Mouse (Mus musculus) liver, embryonic 15.5 days (tissue): ENCODE measurements at regions not wholly inside any gene's neighbourhood (a gene's known extent, or its start where the extent isn't known, plus 50 kb on each side); places are given as distances from the start of the nearest gene placed in this dataset.

Experiments used
- ATAC-seq: fragments of 200-750 bp; cut with Nextera tagmentation; 2 replicates; pipeline ENCODE4 v1.8.0; 2017; ENCODE audit warnings: moderate number of reproducible peaks, mild to moderate bottlenecking, moderate library complexity; ENCODE audit not compliant: insufficient read depth
- H3K27ac ChIP-seq: fragments of 300-500 bp; sonication (generic); replicated peaks from 2 replicates; pipeline ENCODE4 v1.5.1; 2015; ENCODE audit warnings: mild to moderate bottlenecking, inconsistent platforms
- H3K27me3 ChIP-seq: fragments of 300-500 bp; sonication (generic); 2 replicates; pipeline ENCODE4 v1.6.1; 2015; ENCODE audit warnings: mild to moderate bottlenecking, inconsistent platforms
- H3K36me3 ChIP-seq: fragments of 300-500 bp; sonication (generic); replicated peaks from 2 replicates; pipeline ENCODE4 v1.6.1; 2015; ENCODE audit warnings: moderate library complexity, mild to moderate bottlenecking, inconsistent platforms
- H3K4me1 ChIP-seq: fragments of 300-500 bp; sonication (generic); replicated peaks from 2 replicates; pipeline ENCODE4 v1.6.1; 2015; ENCODE audit warnings: inconsistent platforms
- H3K4me2 ChIP-seq: fragments of 300-500 bp; sonication (generic); 2 replicates; pipeline ENCODE4 v1.6.1; 2015; ENCODE audit warnings: moderate library complexity, mild to moderate bottlenecking, inconsistent platforms
- H3K4me3 ChIP-seq: fragments of 300-500 bp; sonication (generic); replicated peaks from 2 replicates; pipeline ENCODE4 v1.5.1; 2015; ENCODE audit warnings: mild to moderate bottlenecking, inconsistent platforms
- H3K9ac ChIP-seq: fragments of 300-500 bp; sonication (generic); 2 replicates; pipeline ENCODE4 v1.6.1; 2015; ENCODE audit warnings: moderate library complexity, mild to moderate bottlenecking, inconsistent platforms
- H3K9me3 ChIP-seq: fragments of 300-500 bp; sonication (generic); replicated peaks from 2 replicates; pipeline ENCODE4 v1.6.1; 2016; ENCODE audit warnings: inconsistent platforms
- WGBS: fragments of 180-500 bp; shearing (Covaris S2); methylation state at CpG from one replicate; pipeline ENCODE4 v1.1.7; 2015; ENCODE audit warnings: mixed read lengths; ENCODE audit not compliant: insufficient replicate concordance; 5-methylcytosine and 5-hydroxymethylcytosine counted together

- Histone ChIP-seq H3K27ac (no peak overlapping the region), H3K4me3 (no peak overlapping the region), H3K4me2 (no peak overlapping the region), H3K9me3 (no peaks in the 10 kb centered on the region), H3K36me3 (no peaks in the 10 kb centered on the region), H3K9ac (no peak overlapping the region), H3K27me3 (no peaks in the 10 kb centered on the region), H3K4me1 (peaks cover 14% of the 10 kb centered on the region)
- WGBS: 53% methylated on average over 3 of the region's 3 CpGs
- ATAC-seq: no peak
Measured at GRCm38 (mm10) chr10:17332986-17333385, 390.0 kb upstream of the Cited2 start.

GRCm38 (mm10) chr10:17333676-17334075, 389.3 kb upstream of the Cited2 start:
- no peaks in the 10 kb centered on the region for H3K27me3 ChIP-seq
- H3K9ac ChIP-seq: no peak overlapping the region
- no peak for ATAC-seq
- H3K27ac ChIP-seq: no peak overlapping the region
- 39% methylated on average over 6 of the region's 6 CpGs for WGBS
- H3K4me1 ChIP-seq: peaks cover 14% of the 10 kb centered on the region
- H3K4me3 ChIP-seq: no peak overlapping the region
- no peaks in the 10 kb centered on the region for H3K36me3 ChIP-seq
- H3K4me2 ChIP-seq: no peak overlapping the region
- H3K9me3 ChIP-seq: no peaks in the 10 kb centered on the region

GRCm38 (mm10) chr10:17337217-17337616, 385.8 kb upstream of the Cited2 start:
- H3K9me3 ChIP-seq: no peaks in the 10 kb centered on the region
- no peaks in the 10 kb centered on the region for H3K36me3 ChIP-seq
- no peak overlapping the region for H3K27ac ChIP-seq
- no peak overlapping the region for H3K9ac ChIP-seq
- H3K4me2 ChIP-seq: no peak overlapping the region
- H3K4me3 ChIP-seq: no peak overlapping the region
- no peaks in the 10 kb centered on the region for H3K27me3 ChIP-seq
- WGBS: 55% methylated on average over 2 of the region's 2 CpGs
- no peak for ATAC-seq
- peaks cover 8% of the 10 kb centered on the region for H3K4me1 ChIP-seq

- Histone ChIP-seq H3K4me2 (no peak overlapping the region), H3K9me3 (no peaks in the 10 kb centered on the region), H3K4me3 (no peak overlapping the region), H3K36me3 (no peaks in the 10 kb centered on the region), H3K27ac (no peak overlapping the region), H3K4me1 (no peaks in the 10 kb centered on the region), H3K9ac (no peak overlapping the region), H3K27me3 (no peaks in the 10 kb centered on the region)
- 69% methylated on average over 1 of the region's 1 CpGs for WGBS
- ATAC-seq: no peak
Measured at GRCm38 (mm10) chr10:17343829-17344228, 379.2 kb upstream of the Cited2 start.

- WGBS: 81% methylated on average over 14 of the region's 14 CpGs
Measured at GRCm38 (mm10) chr10:17352202-17352994, 370.6 kb upstream of the Cited2 start.

GRCm38 (mm10) chr10:17355476-17355875, 367.5 kb upstream of the Cited2 start:
- no peaks in the 10 kb centered on the region for H3K4me1 ChIP-seq
- H3K36me3 ChIP-seq: no peaks in the 10 kb centered on the region
- no peak overlapping the region for H3K27ac ChIP-seq
- ATAC-seq: no peak
- no peaks in the 10 kb centered on the region for H3K9me3 ChIP-seq
- no peak overlapping the region for H3K9ac ChIP-seq
- H3K4me2 ChIP-seq: no peak overlapping the region
- no peak overlapping the region for H3K4me3 ChIP-seq
- H3K27me3 ChIP-seq: no peaks in the 10 kb centered on the region
- 56% methylated on average over 4 of the region's 4 CpGs for WGBS

More at GRCm38 (mm10) chr10:17352202-17352994, 370.6 kb upstream of the Cited2 start:
- H3K4me3 ChIP-seq: no peak overlapping the region
- no peak overlapping the region for H3K4me2 ChIP-seq
- H3K9me3 ChIP-seq: no peaks in the 10 kb centered on the region
- H3K27ac ChIP-seq: no peak overlapping the region
- no peaks in the 10 kb centered on the region for H3K4me1 ChIP-seq
- ATAC-seq: no peak
- H3K9ac ChIP-seq: no peak overlapping the region
- no peaks in the 10 kb centered on the region for H3K36me3 ChIP-seq
- no peaks in the 10 kb centered on the region for H3K27me3 ChIP-seq

- Histone ChIP-seq H3K9me3 (no peaks in the 10 kb centered on the region), H3K27ac (no peak overlapping the region), H3K9ac (no peak overlapping the region), H3K36me3 (no peaks in the 10 kb centered on the region), H3K27me3 (no peaks in the 10 kb centered on the region), H3K4me2 (no peak overlapping the region), H3K4me3 (no peak overlapping the region), H3K4me1 (no peaks in the 10 kb centered on the region)
- WGBS: 41% methylated on average over 3 of the region's 3 CpGs
- no peak for ATAC-seq
Measured at GRCm38 (mm10) chr10:17356041-17356440, 367.0 kb upstream of the Cited2 start.

GRCm38 (mm10) chr10:17362643-17363042, 360.4 kb upstream of the Cited2 start:
- H3K27me3 ChIP-seq: no peaks in the 10 kb centered on the region
- H3K9me3 ChIP-seq: no peaks in the 10 kb centered on the region
- no peaks in the 10 kb centered on the region for H3K36me3 ChIP-seq
- H3K9ac ChIP-seq: no peak overlapping the region
- H3K27ac ChIP-seq: no peak overlapping the region
- 52% methylated on average over 3 of the region's 3 CpGs for WGBS
- ATAC-seq: no peak
- no peak overlapping the region for H3K4me3 ChIP-seq
- H3K4me1 ChIP-seq: no peaks in the 10 kb centered on the region
- H3K4me2 ChIP-seq: no peak overlapping the region

- Histone ChIP-seq H3K4me3 (no peak overlapping the region), H3K9ac (no peak overlapping the region), H3K4me2 (no peak overlapping the region), H3K9me3 (no peaks in the 10 kb centered on the region), H3K27me3 (no peaks in the 10 kb centered on the region), H3K4me1 (no peaks in the 10 kb centered on the region), H3K27ac (no peak overlapping the region), H3K36me3 (no peaks in the 10 kb centered on the region)
- ATAC-seq: no peak
- WGBS: 22% methylated on average over 3 of the region's 3 CpGs
Measured at GRCm38 (mm10) chr10:17366042-17366740, 356.8 kb upstream of the Cited2 start.

GRCm38 (mm10) chr10:17367026-17367425, 356.0 kb upstream of the Cited2 start:
- H3K27me3 ChIP-seq: no peaks in the 10 kb centered on the region
- WGBS: 40% methylated on average over 5 of the region's 5 CpGs
- no peak overlapping the region for H3K4me3 ChIP-seq
- no peak overlapping the region for H3K9ac ChIP-seq
- H3K4me1 ChIP-seq: no peaks in the 10 kb centered on the region
- no peaks in the 10 kb centered on the region for H3K36me3 ChIP-seq
- H3K27ac ChIP-seq: no peak overlapping the region
- no peaks in the 10 kb centered on the region for H3K9me3 ChIP-seq
- H3K4me2 ChIP-seq: no peak overlapping the region
- ATAC-seq: no peak

- Histone ChIP-seq H3K4me1 (no peaks in the 10 kb centered on the region), H3K36me3 (no peaks in the 10 kb centered on the region), H3K4me2 (no peak overlapping the region), H3K9me3 (no peaks in the 10 kb centered on the region), H3K9ac (no peak overlapping the region), H3K27ac (no peak overlapping the region), H3K4me3 (no peak overlapping the region), H3K27me3 (no peaks in the 10 kb centered on the region)
- ATAC-seq: no peak
Measured at GRCm38 (mm10) chr10:17367430-17367829, 355.6 kb upstream of the Cited2 start.
